Mouse (Mus musculus): ENCODE results near the gene Pygm.

DNA sequence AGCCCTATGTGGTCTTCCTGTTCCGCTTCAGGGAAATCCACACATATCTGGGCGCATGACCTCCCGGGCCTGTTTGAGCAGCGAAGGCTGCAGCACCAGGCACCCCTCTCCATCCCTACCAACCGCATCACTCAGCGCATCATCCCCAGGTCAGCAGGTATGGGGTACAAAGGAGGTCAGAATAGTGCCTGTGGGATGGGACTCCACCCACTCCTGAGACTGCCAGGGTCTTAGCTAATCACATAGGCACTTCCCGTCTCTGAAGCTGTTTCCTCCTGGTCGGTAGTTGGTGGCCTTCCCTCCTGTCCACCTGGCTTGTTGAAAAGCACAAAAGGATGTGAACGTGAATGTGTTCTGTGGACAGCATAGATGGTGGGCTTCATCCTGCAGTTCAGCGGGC lies 37.5 kb upstream of the Pygm start:
- TF ChIP-seq POLR2A (IDR thresholded peaks at IDR 0.05; ENCODE audit: insufficient read depth, low read depth, low read length) (no peak), CTCF (IDR thresholded peaks at IDR 0.05) (no peak), EP300 (IDR thresholded peaks at IDR 0.05; ENCODE audit: insufficient read depth, low read depth, low read length) (no peak)
